Mouse (Mus musculus): ENCODE measurements around the gene Asgr2. TPM values are rescaled to one million over a fixed set of nuclear protein-coding genes. Genes with fewer than 3 reads are reported as not detected.

Asgr2 gene
- total and polyA plus RNA-seq, 3 experiments, result 0.17 to 0.39 TPM; not detected in 1

DNA sequence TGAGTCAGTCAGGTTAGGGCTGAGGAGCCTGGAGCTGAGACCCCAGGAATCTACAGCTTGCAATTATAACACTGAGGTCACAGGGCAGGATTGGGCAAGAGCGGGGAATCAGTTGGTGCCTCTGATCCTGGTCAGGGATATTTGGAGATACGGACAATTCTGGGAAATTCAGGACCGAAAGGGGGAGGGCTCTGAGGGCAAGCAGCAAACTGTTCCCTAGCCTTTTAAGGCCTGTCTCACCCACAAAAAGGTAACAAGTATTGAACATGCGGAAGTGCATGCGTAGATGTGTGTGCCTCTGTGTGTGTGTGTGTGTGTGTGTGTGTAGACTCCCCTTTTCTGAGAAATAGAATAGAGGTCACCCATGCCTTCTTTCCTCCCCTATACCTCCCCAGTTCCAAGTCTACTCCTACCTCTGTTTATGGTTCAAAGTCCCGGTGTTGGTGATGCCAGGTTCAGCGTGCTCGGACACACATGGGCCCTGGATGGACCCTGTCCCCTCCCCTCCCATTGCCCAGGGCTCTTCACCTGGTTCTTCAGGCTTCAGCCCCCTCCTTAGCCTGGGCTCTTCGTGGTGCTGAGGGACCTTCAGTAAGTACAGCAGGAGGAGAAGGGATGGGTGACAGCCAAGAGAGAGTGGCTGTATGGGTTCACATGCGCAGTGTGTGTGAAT, 38.4 kb upstream of the Asgr2 start, which contains the start of gene Asgr1:
Asgr1 (plus strand) TSS at position 188 of the 673 bp plus-strand sequence.
- Histone ChIP-seq H3K4me2 (ENCODE audit: insufficient read depth, low read depth, poor library complexity, severe bottlenecking) (no peak within 1 kb of the TSS), H3K79me2 (replicated peaks; ENCODE audit: control insufficient read depth, extremely low read depth, insufficient read depth, poor library complexity, severe bottlenecking) (no peaks in the 10 kb centered on the region), H3K27me3 (replicated peaks) (peaks cover 45% of the 10 kb centered on the region), H3K9me3 (replicated peaks; ENCODE audit: low read length) (no peaks in the 10 kb centered on the region), H3K27ac (ENCODE audit: insufficient read depth, low read depth) (no peak within 1 kb of the TSS), H3K9ac (ENCODE audit: insufficient read depth, low read depth) (no peak within 1 kb of the TSS), H3K4me3 (replicated peaks in 1 of 3; ENCODE audit: low read depth in 2 of 3, low read length in 2 of 3, poor library complexity in 1 of 3) (no peak within 1 kb of the TSS), H3K4me1 (ENCODE audit: control insufficient read depth in 1 of 2, insufficient read depth in 2 of 2) (0 out of 4 replicates have a peak, but pooled peaks cover 0 to 3% of the 10 kb centered on the region in 2 experiments), H3K36me3 (replicated peaks in 1 of 2; ENCODE audit: control insufficient read depth in 1 of 2, insufficient read depth in 1 of 2, low read length in 1 of 2) (no peaks in the 10 kb centered on the region)
- DNase-seq (ENCODE audit: extremely low read depth), result no peak
- in situ Hi-C loops (cut with MboI; ENCODE audit: low pct_ligation_motif_present, low pct_unique_long_range_greater_than_20kb, low sequenced_read_pairs) (no loop called here), dilution Hi-C loops (cut with MboI; ENCODE audit: extremely low pct_ligation_motif_present, extremely low pct_unique_long_range_greater_than_20kb, low sequenced_read_pairs) (no loop called here)
- TF ChIP-seq CHD2 (IDR thresholded peaks at IDR 0.05; ENCODE audit: low read length), result no peak

DNA sequence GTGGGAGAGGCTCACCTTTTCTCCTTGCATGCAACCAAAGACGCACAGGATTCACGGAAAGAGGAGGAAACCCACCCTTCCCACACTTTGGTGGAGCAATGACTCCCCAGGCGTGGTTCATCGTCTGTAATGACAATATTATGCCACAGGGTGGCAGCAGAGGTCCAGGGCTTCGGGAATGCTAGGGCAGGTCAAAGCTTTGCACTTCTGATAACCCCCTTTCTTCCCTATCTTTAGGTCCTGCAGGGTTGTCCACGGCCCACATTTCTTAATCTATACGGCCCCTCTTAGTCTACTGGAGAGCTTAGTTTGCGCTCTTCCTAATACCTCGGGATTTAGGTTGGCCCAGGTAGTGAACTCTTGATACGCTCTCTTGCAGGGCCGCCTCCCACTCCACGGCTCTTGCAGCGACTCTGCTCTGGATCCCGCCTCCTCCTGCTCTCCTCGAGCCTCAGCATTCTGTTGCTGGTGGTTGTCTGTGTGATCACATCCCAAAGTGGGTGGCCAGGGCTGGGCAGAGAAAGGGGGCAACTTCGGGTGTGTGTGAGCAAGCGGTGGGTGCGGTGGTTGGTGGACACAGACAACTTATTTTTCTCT, 36.7 kb upstream of the Asgr2 start:
- no peaks in the 10 kb centered on the region for H3K79me2 ChIP-seq (replicated peaks; ENCODE audit: control insufficient read depth, extremely low read depth, insufficient read depth, poor library complexity, severe bottlenecking)
- H3K4me1 ChIP-seq (ENCODE audit: control insufficient read depth in 1 of 2, insufficient read depth in 2 of 2), result peaks cover 0 to 6% of the 10 kb centered on the region in 2 experiments; a peak in 1 of 4 replicates
- dilution Hi-C loops (cut with MboI; ENCODE audit: extremely low pct_ligation_motif_present, extremely low pct_unique_long_range_greater_than_20kb, low sequenced_read_pairs) (no loop called here), in situ Hi-C loops (cut with MboI; ENCODE audit: low pct_ligation_motif_present, low pct_unique_long_range_greater_than_20kb, low sequenced_read_pairs) (loop anchor here (5.0 kb wide), 1 partner anchor 142 kb away; no protein-coding TSS in a partner anchor)
- no peaks in the 10 kb centered on the region for H3K9me3 ChIP-seq (replicated peaks; ENCODE audit: low read length)
- H3K4me3 ChIP-seq (replicated peaks in 1 of 3; ENCODE audit: low read depth in 2 of 3, low read length in 2 of 3, poor library complexity in 1 of 3), result no peak overlapping the region
- H3K27ac ChIP-seq (ENCODE audit: insufficient read depth, low read depth), result no peak overlapping the region
- peak; percentile 75 for DNase-seq (ENCODE audit: extremely low read depth)
- H3K36me3 ChIP-seq (replicated peaks in 1 of 2; ENCODE audit: control insufficient read depth in 1 of 2, insufficient read depth in 1 of 2, low read length in 1 of 2), result no peaks in the 10 kb centered on the region
- peaks cover 40% of the 10 kb centered on the region for H3K27me3 ChIP-seq (replicated peaks)
- H3K4me2 ChIP-seq (ENCODE audit: insufficient read depth, low read depth, poor library complexity, severe bottlenecking), result no peak overlapping the region
- no peak overlapping the region for H3K9ac ChIP-seq (ENCODE audit: insufficient read depth, low read depth)
- TF ChIP-seq POLR2A (IDR thresholded peaks at IDR 0.05; ENCODE audit: low read depth, low read length) (no peak), JUND (conservative IDR thresholded peaks at IDR 0.05; ENCODE audit: low read depth, low read length) (no peak), TBP (conservative IDR thresholded peaks at IDR 0.05; ENCODE audit: low read depth, low read length) (no peak), BHLHE40 (IDR thresholded peaks at IDR 0.05; ENCODE audit: low read depth, low read length) (no peak), RCOR1 (conservative IDR thresholded peaks at IDR 0.05; ENCODE audit: low read depth, low read length) (no peak), POLR2AphosphoS2 (IDR thresholded peaks at IDR 0.05; ENCODE audit: low read depth, low read length) (no peak), KAT2A (IDR thresholded peaks at IDR 0.05; ENCODE audit: insufficient replicate concordance, low read length) (no peak), ZC3H11A (IDR thresholded peaks at IDR 0.05; ENCODE audit: low read depth, low read length) (peak; percentile 73), ELF1 (IDR thresholded peaks at IDR 0.05; ENCODE audit: low read depth, low read length) (no peak), MAX (IDR thresholded peaks at IDR 0.05; ENCODE audit: low read length) (no peak), CHD1 (IDR thresholded peaks at IDR 0.05; ENCODE audit: low read depth, low read length) (no peak), NELFE (IDR thresholded peaks at IDR 0.05; ENCODE audit: low read depth, low read length) (no peak), EP300 (IDR thresholded peaks at IDR 0.05; ENCODE audit: low read length) (no peak), E2F4 (IDR thresholded peaks at IDR 0.05; ENCODE audit: insufficient replicate concordance, low read depth, low read length) (no peak), MXI1 (IDR thresholded peaks at IDR 0.05; ENCODE audit: low read depth, low read length) (no peak), ZNF384 (IDR thresholded peaks at IDR 0.05; ENCODE audit: low read depth, low read length) (no peak), IRF4 (IDR thresholded peaks at IDR 0.05; ENCODE audit: low read depth, low read length) (peak; percentile 42; the same call in 1 of the 2 replicates), MAZ (IDR thresholded peaks at IDR 0.05; ENCODE audit: low read depth, low read length) (no peak), TCF12 (IDR thresholded peaks at IDR 0.05; ENCODE audit: low read depth, low read length) (no peak), USF2 (conservative IDR thresholded peaks at IDR 0.05; ENCODE audit: low read depth, low read length) (no peak), CTCF (conservative IDR thresholded peaks at IDR 0.05 in 1 of 2, IDR thresholded peaks at IDR 0.05 in 1 of 2; ENCODE audit: low read depth in 2 of 2, low read length in 2 of 2) (peak; percentile 96 to 98), CHD2 (IDR thresholded peaks at IDR 0.05; ENCODE audit: low read length) (no peak), SMC3 (IDR thresholded peaks at IDR 0.05; ENCODE audit: low read depth, low read length) (peak; percentile 92), USF1 (IDR thresholded peaks at IDR 0.05; ENCODE audit: low read depth, low read length) (no peak), JUN (IDR thresholded peaks at IDR 0.05; ENCODE audit: insufficient read depth, low read depth, low read length) (no peak), MEF2A (IDR thresholded peaks at IDR 0.05; ENCODE audit: borderline replicate concordance, low read depth, low read length) (no peak), GABPA (IDR thresholded peaks at IDR 0.05; ENCODE audit: insufficient replicate concordance, low read depth, low read length) (no peak), RAD21 (IDR thresholded peaks at IDR 0.05; ENCODE audit: low read depth, low read length) (peak; percentile 95), ZKSCAN1 (IDR thresholded peaks at IDR 0.05; ENCODE audit: borderline replicate concordance, low read depth, low read length) (no peak), HCFC1 (IDR thresholded peaks at IDR 0.05; ENCODE audit: low read depth, low read length) (no peak), NRF1 (IDR thresholded peaks at IDR 0.05; ENCODE audit: low read depth, low read length) (no peak), SIN3A (IDR thresholded peaks at IDR 0.05; ENCODE audit: low read length) (no peak)

Measured in CH12.LX (cell line).